Mouse (Mus musculus): ENCODE data around the gene Krtap4-7.
"Not testable (repeated sequence)": the region's sequence is repeated elsewhere in the genome, so short reads cannot be mapped to it uniquely, and the experiment has no call there.

Gene Krtap4-7

GRCm38 (mm10) chr11:99597742-99598141, 46.1 kb downstream of the Krtap4-7 start, which contains the start of gene Krtap9-3:
Krtap9-3 (minus strand) TSS chr11:99598105.
- not testable (repeated sequence) for DNase-seq (ENCODE audit: low spot score)
